Mouse (Mus musculus): ENCODE measurements around the gene Mtif2.

- TF ChIP-seq CTCF (IDR thresholded peaks at IDR 0.05; ENCODE audit: extremely low read depth, insufficient read length, insufficient replicate concordance, low read depth, low read length): no peak
- no peak for TF ChIP-seq POLR2A (IDR thresholded peaks at IDR 0.05; ENCODE audit: low read depth, low read length)
Measured at GRCm38 (mm10) chr11:29560452-29560851, 34.2 kb downstream of the Mtif2 start.
